Mouse (Mus musculus) ES-Bruce4 (cell line): ENCODE data around the gene Ado. TPM values are rescaled to one million over a fixed set of nuclear protein-coding genes. Genes with fewer than 3 reads are reported as not detected.

Source experiments
- H3K27ac ChIP-seq: 2 replicates; pipeline ENCODE4 v1.5.1; 2012; ENCODE audit warnings: low read length, inconsistent platforms; ENCODE audit not compliant: insufficient read depth
- H3K27me3 ChIP-seq: 2 replicates; pipeline ENCODE4 v1.6.1; 2012; ENCODE audit warnings: mild to moderate bottlenecking, low read length, inconsistent platforms; ENCODE audit not compliant: control insufficient read depth, poor library complexity, insufficient read depth, severe bottlenecking
- H3K36me3 ChIP-seq: 2 replicates; pipeline ENCODE4 v1.6.1; 2012; ENCODE audit warnings: inconsistent platforms, mild to moderate bottlenecking, low read length, moderate library complexity; ENCODE audit not compliant: control insufficient read depth, poor library complexity, insufficient read depth, severe bottlenecking
- H3K4me1 ChIP-seq: one replicate; pipeline ENCODE4 v1.8.1; 2011; ENCODE audit warnings: low read length; ENCODE audit not compliant: control insufficient read depth, insufficient read depth
- H3K4me3 ChIP-seq: 2 replicates; pipeline ENCODE4 v1.5.1; 2011; ENCODE audit warnings: low read depth, mild to moderate bottlenecking, low read length
- H3K9ac ChIP-seq: 2 replicates; pipeline ENCODE4 v1.6.1; 2012; ENCODE audit warnings: low read depth, mild to moderate bottlenecking, inconsistent platforms; ENCODE audit not compliant: poor library complexity, severe bottlenecking
- H3K9me3 ChIP-seq: replicated peaks from 2 replicates; pipeline ENCODE4 v1.6.1; 2012; ENCODE audit warnings: mild to moderate bottlenecking, low read length, inconsistent platforms; ENCODE audit not compliant: control insufficient read depth, poor library complexity, insufficient read depth, severe bottlenecking
- CTCF ChIP-seq: IDR thresholded peaks from one replicate; pipeline ENCODE4 v1.8.1; 2011; ENCODE audit warnings: low read depth, low read length
- EP300 ChIP-seq: IDR thresholded peaks from 2 replicates; pipeline ENCODE4 v1.6.1; 2011; ENCODE audit warnings: low read depth, low read length; ENCODE audit not compliant: insufficient read depth
- POLR2A ChIP-seq: IDR thresholded peaks from one replicate; pipeline ENCODE4 v1.8.1; 2011; ENCODE audit warnings: low read length; ENCODE audit not compliant: insufficient read depth
- polyA plus RNA-seq: library from polyadenylated mRNA; stranded (reverse); fragments of >200 nt; gene quantifications from 2 replicates; pipeline ENCODE4 v1.2.4, GENCODE M21; 2011; ENCODE audit warnings: low read depth; ENCODE audit not compliant: missing spikeins, insufficient read depth, insufficient read length

The Ado gene
- polyA plus RNA-seq, 1 experiment, result 32.4 TPM

DNA sequence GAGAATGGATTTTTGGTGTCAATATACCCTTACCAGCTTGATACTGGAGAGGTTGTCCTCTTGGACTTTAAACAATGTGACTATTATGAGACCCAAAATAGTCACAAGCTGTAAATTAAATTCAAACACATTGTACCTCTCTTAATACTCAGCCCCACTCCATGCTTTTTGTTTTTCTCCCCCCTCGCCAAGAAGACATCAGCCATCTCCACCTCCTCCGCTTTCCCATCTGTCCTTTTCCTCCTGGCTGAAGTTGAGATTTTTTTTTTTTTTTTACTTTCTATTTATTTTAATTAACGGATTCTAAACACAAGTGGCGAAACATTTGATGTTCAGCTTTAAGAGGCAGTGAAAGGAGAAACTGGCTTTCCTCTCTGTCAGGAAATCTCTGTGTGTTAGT is 9.3 kb upstream of the Ado start:
- Histone ChIP-seq H3K4me3 (no peak overlapping the region), H3K27me3 (no peaks in the 10 kb centered on the region), H3K36me3 (no peaks in the 10 kb centered on the region), H3K4me1 (no peaks in the 10 kb centered on the region), H3K9me3 (no peaks in the 10 kb centered on the region), H3K27ac (no peak overlapping the region), H3K9ac (no peak overlapping the region)
- no peak for TF ChIP-seq CTCF
- no peak for TF ChIP-seq POLR2A

GRCm38 (mm10) chr10:67548261-67548854 is 397 bp downstream of the Ado start:
- Histone ChIP-seq H3K27me3 (no peaks in the 10 kb centered on the region), H3K4me1 (no peaks in the 10 kb centered on the region), H3K9me3 (no peaks in the 10 kb centered on the region), H3K36me3 (0 out of 2 replicates have a peak, but pooled peaks cover 2% of the 10 kb centered on the region), H3K4me3 (peak overlapping the region; percentile 87), H3K9ac (peak overlapping the region; percentile 89), H3K27ac (no peak overlapping the region)
- TF ChIP-seq CTCF (no peak), POLR2A (no peak), EP300 (no peak)

DNA sequence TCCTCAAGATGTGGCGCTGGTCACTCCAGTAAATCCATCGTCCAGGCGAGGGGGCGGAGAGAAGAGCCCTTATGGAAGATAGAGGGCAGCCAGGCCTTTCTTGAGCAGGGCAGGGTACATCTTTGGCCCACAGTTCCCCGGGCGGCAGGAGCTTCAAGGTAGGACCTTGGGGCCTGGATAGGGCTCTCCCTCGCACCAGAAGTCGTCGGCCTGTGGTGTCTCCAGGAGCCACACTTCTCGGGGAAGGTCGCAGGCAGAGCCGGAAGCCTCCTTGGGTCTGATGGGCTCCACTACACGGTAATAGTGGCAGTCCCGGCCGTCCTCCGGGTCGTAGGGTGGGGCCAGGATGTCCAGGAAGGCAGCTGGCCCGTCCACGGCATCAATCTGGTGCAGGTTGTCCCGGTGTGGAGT is 900 bp downstream of the Ado start:
- no peaks in the 10 kb centered on the region for H3K27me3 ChIP-seq
- TF ChIP-seq EP300, result no peak
- TF ChIP-seq CTCF, result no peak
- no peak for TF ChIP-seq POLR2A
- 0 out of 2 replicates have a peak, but pooled peaks cover 2% of the 10 kb centered on the region for H3K36me3 ChIP-seq
- H3K4me3 ChIP-seq, result peak overlapping the region; percentile 87
- H3K4me1 ChIP-seq, result no peaks in the 10 kb centered on the region
- no peaks in the 10 kb centered on the region for H3K9me3 ChIP-seq
- no peak overlapping the region for H3K27ac ChIP-seq
- H3K9ac ChIP-seq, result peak overlapping the region; percentile 89

DNA sequence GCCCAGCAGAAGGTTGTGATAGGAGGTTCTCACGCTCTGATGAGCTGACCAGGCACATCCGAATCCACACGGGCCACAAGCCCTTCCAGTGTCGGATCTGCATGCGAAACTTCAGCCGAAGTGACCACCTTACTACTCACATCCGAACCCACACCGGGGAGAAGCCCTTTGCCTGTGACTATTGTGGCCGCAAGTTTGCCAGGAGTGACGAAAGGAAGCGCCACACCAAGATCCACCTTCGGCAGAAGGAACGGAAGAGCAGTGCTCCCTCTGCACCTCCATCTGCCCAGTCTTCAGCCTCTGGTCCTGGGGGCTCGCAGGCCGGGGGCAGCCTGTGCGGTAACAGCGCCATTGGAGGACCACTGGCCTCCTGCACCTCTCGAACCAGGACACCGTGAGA is 8.2 kb downstream of the Ado start:
- no peaks in the 10 kb centered on the region for H3K9me3 ChIP-seq
- H3K27me3 ChIP-seq, result peaks cover 17% of the 10 kb centered on the region
- H3K9ac ChIP-seq, result no peak overlapping the region
- no peak for TF ChIP-seq EP300
- TF ChIP-seq CTCF, result no peak
- TF ChIP-seq POLR2A, result no peak
- H3K4me3 ChIP-seq, result no peak overlapping the region
- H3K4me1 ChIP-seq, result no peaks in the 10 kb centered on the region
- H3K27ac ChIP-seq, result no peak overlapping the region
- H3K36me3 ChIP-seq, result no peaks in the 10 kb centered on the region

GRCm38 (mm10) chr10:67539401-67539730 is 9.4 kb downstream of the Ado start:
- H3K4me1 ChIP-seq, result no peaks in the 10 kb centered on the region
- H3K4me3 ChIP-seq, result no peak overlapping the region
- H3K9ac ChIP-seq, result no peak overlapping the region
- TF ChIP-seq POLR2A (no peak), CTCF (no peak), EP300 (no peak)
- H3K27me3 ChIP-seq, result peaks cover 28% of the 10 kb centered on the region
- H3K27ac ChIP-seq, result no peak overlapping the region
- no peaks in the 10 kb centered on the region for H3K9me3 ChIP-seq
- H3K36me3 ChIP-seq, result no peaks in the 10 kb centered on the region

DNA sequence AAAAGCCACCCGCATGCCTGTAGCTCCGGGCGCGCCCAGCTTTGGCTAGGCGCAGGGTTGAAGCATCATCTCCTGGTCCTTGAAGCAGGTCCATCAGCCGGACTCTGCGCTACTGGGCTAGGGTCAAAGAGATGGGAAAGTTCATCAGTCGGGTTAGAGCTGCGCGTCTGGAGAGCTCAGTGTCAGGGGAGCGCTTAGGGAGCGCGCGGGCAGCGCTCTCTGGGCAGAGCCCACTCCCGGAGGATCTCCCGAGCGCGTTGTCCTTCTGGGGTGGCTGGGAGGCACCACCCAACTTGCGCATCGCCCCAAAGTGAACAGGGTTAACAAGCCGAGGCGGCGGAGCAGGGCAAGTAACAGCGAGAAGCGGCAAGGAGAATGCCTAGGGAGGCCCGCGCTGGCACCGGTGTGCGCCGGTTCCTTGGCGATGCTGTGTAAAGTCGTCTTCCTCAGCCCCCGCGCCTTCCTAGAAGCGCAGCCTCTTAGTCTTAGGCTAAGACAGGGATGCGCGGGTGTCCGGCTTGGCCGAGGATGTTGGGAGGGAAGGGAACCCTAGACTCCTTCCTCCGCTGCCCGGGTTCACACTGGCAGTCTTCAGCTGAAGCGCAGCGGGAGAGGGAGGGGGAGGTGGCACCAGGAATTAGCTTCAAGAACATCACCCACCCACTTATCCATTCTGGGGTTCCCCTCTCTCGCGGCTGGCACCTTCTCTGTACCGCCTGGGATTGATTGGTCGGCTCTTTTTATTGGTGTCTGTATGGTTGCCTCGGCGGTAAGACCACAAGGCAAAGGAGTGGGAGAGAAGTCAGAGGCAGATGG is 10.0 kb downstream of the Ado start:
- Histone ChIP-seq H3K27ac (no peak overlapping the region), H3K4me1 (no peaks in the 10 kb centered on the region), H3K36me3 (no peaks in the 10 kb centered on the region), H3K9ac (peak overlapping the region; percentile 75), H3K9me3 (no peaks in the 10 kb centered on the region), H3K27me3 (peaks cover 30% of the 10 kb centered on the region), H3K4me3 (peak overlapping the region; percentile 65)
- TF ChIP-seq POLR2A (no peak), CTCF (no peak), EP300 (no peak)
